Mouse (Mus musculus): ENCODE measurements around the gene Pnck. TPM values are rescaled to one million over a fixed set of nuclear protein-coding genes. Genes with fewer than 3 reads are reported as not detected.
A peak's percentile ranks its signal among the peaks of the same experiment; 100 is the strongest.

The Pnck gene
- 1.2 and 1.8 TPM in 2 replicates for polyA plus RNA-seq (2012; ENCODE audit: insufficient read depth, insufficient read length, missing spikeins)

DNA sequence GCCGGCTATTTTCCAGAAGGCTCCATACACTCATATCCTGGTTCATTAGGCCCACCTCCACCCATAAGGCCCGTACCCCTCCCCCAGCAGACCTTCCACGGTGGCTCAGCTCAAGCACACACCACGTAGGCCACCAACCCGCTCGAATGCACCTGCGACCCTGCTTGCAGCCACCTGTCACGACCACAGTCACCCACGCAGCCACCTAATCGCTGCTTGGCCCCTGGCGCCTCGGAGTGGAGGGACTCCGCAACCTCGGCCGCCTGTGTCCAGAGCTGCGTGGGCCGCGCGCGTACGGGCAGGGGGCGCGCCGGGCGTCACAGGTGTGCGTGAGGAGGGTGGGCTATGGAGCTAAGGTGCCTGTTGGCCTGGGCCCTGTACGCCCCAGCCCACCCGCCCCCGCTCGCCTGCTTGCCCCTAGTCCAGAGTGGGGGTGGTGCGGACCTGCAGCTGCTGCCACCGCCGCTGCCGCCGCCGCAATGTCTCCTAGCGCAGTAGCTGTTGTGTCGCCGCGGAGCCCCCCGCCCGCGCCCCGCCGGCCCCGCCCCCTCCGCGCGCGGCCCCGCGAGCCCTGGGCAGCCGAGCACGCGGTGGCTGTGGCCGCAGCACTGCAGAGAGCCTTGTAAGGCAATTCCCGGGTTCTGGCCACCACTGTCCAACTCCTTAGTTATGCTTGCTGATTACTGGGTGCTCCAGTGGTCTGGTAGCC, at the start of gene Pnck:
TSS of gene Pnck (minus strand) at position 543 of the 709 bp plus-strand sequence.
- Histone ChIP-seq H3K4me3 (ENCODE audit: insufficient read depth, low read depth, low read length) (peak within 1 kb of the TSS; percentile 44), H3K27ac (replicated peaks; ENCODE audit: low read depth, low read length) (no peak within 1 kb of the TSS), H3K4me1 (ENCODE audit: control insufficient read depth, insufficient read depth, insufficient read length, low read length) (no peaks in the 10 kb centered on the region)

DNA sequence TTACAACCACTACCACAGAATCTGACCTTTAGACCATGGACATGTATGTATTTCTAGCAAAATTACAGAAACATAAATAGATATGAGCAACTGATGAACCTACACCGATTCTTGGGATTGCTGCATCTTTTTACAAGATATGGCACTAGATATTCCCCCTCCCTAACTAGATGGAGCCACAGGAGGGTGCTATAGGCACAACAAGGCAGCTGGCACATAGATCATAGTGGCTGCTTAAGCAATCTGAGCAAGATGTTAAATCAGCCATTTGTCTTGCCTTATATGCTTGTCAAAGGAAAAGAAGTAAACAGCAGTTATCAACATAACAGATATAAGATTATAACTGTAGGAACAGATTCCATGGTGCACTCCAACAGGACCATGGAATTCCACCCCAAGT, 40.6 kb upstream of the Pnck start:
- Histone ChIP-seq H3K4me1 (ENCODE audit: control insufficient read depth, insufficient read depth, insufficient read length, low read length) (no peaks in the 10 kb centered on the region), H3K4me3 (ENCODE audit: insufficient read depth, low read depth, low read length) (no peak overlapping the region)

DNA sequence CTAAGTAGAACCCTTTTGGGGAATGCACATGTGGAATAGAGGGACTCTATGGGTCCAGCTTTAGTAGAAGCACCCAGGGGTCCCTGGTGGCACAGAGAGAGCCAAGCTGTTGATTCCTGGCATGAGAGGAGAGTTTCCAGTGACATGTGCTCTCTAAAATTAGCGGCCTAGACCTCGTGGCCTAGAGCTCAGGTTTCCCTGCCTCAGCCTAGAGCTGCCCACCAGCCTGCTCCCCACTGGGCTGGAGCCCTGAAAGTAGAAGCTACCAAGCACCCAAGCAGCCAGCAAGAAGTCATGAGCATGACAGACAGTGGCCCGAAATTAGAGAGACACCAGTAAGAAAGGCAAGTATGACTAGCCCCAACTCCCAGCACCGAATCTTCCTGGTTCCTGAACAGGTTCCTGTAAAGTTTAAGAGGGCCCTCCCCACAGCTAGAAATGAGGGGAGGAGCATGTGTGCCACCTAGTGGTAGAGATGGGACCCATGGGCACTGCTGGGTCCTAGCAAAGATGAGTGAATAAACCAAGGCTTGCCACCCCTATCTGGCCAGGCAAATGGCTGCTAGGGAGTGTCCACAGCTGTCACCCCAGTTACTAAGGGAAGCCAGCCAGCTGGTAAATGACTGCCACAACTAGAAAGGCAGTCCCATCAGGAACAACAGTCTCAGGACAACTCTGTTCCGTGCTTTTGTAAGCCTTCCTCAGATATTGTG, 31.2 kb upstream of the Pnck start:
- Histone ChIP-seq H3K4me3 (ENCODE audit: insufficient read depth, low read depth, low read length) (no peak overlapping the region), H3K4me1 (ENCODE audit: control insufficient read depth, insufficient read depth, insufficient read length, low read length) (no peaks in the 10 kb centered on the region), H3K27ac (replicated peaks; ENCODE audit: low read depth, low read length) (peak overlapping the region; percentile 64)

More for the DNA sequence above, 40.6 kb upstream of the Pnck start:
- H3K27ac ChIP-seq (replicated peaks; ENCODE audit: low read depth, low read length) = no peak overlapping the region

DNA sequence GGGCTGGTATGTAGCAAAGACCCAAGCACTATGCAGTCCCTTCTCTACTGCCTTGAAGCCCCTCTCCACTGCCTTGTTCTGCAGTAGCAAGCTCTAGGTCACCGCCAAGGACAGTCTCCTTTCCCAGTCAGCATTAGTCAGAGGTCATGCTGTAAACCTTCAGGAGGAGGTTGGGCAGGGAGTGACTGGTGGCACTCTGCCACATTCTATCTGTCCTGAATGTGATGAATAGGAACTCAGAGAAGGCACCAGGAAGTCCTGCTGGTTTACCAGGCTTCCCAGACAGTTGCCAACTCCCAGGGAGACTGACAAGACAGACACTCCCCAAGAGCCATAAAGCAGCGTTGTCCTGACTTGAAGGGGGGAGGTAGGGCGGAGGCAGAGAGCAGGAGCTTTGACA, 25.7 kb upstream of the Pnck start:
- no peaks in the 10 kb centered on the region for H3K4me1 ChIP-seq (ENCODE audit: control insufficient read depth, insufficient read depth, insufficient read length, low read length)
- H3K27ac ChIP-seq (replicated peaks; ENCODE audit: low read depth, low read length) = peak overlapping the region; percentile 87
- H3K4me3 ChIP-seq (ENCODE audit: insufficient read depth, low read depth, low read length) = no peak overlapping the region

DNA sequence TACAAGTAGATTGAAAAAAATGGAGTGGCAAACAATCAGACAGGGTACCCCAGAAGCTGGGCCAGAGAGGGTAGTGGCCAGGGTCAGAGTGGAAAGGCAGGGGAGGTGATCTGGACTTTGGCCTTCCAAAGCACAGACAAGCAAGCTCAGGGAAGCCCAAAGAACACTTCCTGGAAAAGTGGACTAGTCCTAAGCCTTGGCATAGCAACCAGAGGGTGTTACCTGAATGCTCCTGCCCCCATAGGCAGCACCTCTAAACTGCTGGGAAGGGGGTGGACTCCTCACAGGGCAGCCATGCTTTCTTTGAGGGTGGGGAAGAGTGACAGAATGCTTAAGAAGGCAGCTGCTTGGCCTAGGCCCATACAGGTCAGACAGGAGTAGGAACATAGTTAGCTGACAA, 25.1 kb upstream of the Pnck start:
- Histone ChIP-seq H3K27ac (replicated peaks; ENCODE audit: low read depth, low read length) (peak overlapping the region; percentile 87), H3K4me3 (ENCODE audit: insufficient read depth, low read depth, low read length) (no peak overlapping the region), H3K4me1 (ENCODE audit: control insufficient read depth, insufficient read depth, insufficient read length, low read length) (no peaks in the 10 kb centered on the region)

DNA sequence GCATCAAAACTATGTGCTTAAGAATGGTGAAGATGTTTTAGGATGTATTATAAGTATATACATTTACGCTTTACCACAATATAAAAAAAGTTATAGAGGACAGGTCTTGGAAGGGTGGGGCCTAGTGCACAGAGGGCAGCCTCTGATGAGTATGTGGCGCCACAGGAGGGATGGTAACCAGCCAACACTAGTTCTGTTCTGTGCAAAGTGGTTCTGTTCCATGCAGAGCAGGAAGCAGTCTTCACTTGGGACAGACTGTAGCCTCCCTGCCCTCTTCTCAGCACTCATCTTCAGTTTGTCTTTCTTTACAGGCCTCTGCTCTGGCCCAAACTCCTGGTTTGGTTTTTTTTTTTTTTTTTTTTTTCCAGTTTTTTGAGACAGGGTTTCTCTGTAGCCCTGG, 24.2 kb upstream of the Pnck start:
- Histone ChIP-seq H3K4me1 (ENCODE audit: control insufficient read depth, insufficient read depth, insufficient read length, low read length) (no peaks in the 10 kb centered on the region), H3K4me3 (ENCODE audit: insufficient read depth, low read depth, low read length) (no peak overlapping the region), H3K27ac (replicated peaks; ENCODE audit: low read depth, low read length) (no peak overlapping the region)

DNA sequence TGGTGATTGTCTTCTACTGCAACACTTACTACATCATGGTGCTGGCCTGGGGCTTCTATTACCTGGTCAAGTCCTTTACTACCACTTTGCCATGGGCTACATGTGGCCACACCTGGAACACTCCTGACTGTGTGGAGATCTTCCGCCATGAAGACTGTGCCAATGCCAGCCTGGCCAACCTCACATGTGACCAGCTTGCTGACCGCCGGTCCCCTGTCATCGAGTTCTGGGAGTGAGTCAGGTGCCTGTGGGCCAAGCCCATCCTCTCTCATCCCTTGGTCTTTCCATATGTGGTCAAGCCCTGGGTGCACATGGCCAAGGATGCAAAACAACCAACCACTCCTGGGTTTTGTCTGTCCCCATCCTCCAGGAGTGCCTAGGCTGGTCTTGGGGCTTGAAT, 16.8 kb upstream of the Pnck start:
- H3K4me3 ChIP-seq (ENCODE audit: insufficient read depth, low read depth, low read length) = no peak overlapping the region
- no peak overlapping the region for H3K27ac ChIP-seq (replicated peaks; ENCODE audit: low read depth, low read length)
- H3K4me1 ChIP-seq (ENCODE audit: control insufficient read depth, insufficient read depth, insufficient read length, low read length) = no peaks in the 10 kb centered on the region; the same call in 1 of the 2 replicates

DNA sequence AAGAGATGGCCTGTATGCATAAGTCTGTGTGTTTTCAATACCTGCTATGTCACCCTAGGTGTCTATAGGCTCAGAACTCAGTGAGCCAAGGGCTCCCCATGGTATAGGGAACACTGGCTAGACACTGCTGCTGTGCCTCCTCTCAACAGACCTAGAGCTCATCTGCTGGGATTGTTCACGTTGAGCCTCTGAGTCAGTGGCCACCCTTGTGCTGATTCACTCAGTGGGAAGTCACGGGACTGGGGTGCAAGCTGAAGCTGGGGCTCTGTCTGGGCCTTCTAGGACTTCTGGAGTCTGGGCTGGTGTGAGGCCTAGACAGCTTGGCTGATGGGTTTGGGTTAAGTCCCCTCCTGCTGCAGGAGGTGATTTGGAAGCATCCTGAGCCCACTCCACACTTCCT, 15.3 kb upstream of the Pnck start:
- Histone ChIP-seq H3K4me1 (ENCODE audit: control insufficient read depth, insufficient read depth, insufficient read length, low read length) (no peaks in the 10 kb centered on the region; the same call in 1 of the 2 replicates), H3K4me3 (ENCODE audit: insufficient read depth, low read depth, low read length) (peak overlapping the region; percentile 61), H3K27ac (replicated peaks; ENCODE audit: low read depth, low read length) (no peak overlapping the region)

DNA sequence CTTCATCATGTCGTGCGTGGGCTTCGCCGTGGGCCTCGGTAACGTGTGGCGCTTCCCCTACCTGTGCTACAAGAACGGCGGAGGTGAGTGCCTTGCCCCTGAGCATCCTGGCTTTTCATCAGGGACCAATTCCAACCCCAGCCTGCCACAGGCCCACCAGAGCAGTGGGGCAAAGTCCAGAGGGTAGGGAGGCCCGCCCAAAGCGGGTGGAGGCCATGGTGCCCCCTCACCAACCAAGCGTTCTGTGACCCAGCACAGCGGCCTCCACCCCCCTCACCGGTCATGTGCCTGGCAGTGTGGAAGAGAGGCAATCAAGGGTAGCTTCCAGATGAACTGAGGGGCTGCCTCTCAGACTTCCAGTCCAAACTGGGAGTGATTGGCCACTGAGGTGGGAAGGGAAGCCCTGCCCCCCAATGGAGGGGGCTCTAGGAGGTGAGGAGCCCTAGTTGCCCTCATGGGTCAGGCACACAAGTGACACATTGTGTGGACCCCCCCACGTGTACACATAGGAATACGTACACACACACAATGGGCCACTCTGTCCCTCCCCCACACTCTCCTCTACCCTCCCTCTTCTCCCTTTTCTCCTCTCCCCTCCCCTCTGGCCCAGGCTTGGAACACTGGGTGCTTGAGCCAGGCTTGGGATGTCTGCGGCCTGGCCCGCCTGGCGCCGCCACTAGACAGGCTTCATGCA, 14.2 kb upstream of the Pnck start:
- Histone ChIP-seq H3K4me3 (ENCODE audit: insufficient read depth, low read depth, low read length) (peak overlapping the region; percentile 61), H3K4me1 (ENCODE audit: control insufficient read depth, insufficient read depth, insufficient read length, low read length) (no peaks in the 10 kb centered on the region; the same call in 1 of the 2 replicates), H3K27ac (replicated peaks; ENCODE audit: low read depth, low read length) (no peak overlapping the region)

DNA sequence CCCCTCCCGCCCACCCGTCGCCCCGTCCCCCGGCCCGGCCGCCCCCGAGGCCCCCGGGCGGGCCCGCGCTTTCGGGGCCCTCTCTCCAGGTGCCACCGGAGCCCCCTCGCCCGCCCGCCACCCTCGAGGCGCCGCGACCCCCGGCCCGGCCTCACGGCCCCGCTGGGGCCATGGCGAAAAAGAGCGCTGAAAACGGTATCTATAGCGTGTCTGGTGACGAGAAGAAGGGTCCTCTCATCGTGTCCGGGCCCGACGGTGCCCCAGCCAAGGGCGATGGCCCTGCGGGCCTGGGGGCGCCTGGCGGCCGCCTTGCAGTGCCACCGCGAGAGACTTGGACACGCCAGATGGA, 13.7 kb upstream of the Pnck start:
- Histone ChIP-seq H3K27ac (replicated peaks; ENCODE audit: low read depth, low read length) (no peak overlapping the region), H3K4me3 (ENCODE audit: insufficient read depth, low read depth, low read length) (peak overlapping the region; percentile 80), H3K4me1 (ENCODE audit: control insufficient read depth, insufficient read depth, insufficient read length, low read length) (no peaks in the 10 kb centered on the region; the same call in 1 of the 2 replicates)

DNA sequence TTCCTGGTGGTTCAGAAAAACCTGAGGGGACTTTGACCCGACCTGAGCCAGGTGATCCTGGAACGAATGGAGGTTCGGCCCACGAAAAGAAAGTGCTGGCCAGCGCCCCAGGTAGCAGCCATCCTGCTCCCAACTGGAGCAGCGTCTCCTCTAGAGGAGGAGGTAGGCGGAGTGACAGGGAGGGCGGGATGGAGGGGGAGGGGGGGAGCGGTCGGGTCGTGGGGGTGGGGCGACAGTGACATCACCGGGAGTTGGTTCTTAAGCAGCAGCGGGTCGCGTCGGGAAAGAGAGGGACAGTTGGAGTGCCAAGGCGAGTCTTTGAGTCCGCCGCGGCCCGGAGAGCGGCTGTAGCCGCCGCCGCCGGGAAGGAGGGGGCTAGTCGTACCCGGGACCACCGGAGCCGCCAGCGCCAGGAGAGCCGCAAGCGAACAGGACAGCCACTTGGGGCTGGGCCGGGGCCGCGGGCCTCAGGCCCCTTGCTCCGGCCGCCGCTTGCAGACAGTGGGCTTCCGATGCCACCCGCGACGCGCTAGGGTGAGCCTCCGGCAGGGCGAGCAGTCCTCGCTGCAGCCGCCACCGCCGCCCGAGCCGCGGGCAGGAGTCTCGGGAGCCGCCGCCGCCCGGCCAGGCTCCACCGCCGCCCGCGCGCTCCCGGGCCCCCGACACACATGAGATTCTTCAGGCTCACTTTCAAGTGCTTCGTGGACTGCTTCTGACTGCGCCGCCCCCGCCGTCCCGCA, 13.1 kb upstream of the Pnck start, which contains the start of gene Slc6a8:
TSS of gene Slc6a8 (plus strand) at position 272 of the 740 bp plus-strand sequence.
- Histone ChIP-seq H3K27ac (replicated peaks; ENCODE audit: low read depth, low read length) (no peak within 1 kb of the TSS; the same call in none of the 2 replicates), H3K4me3 (ENCODE audit: insufficient read depth, low read depth, low read length) (peak within 1 kb of the TSS; percentile 80), H3K4me1 (ENCODE audit: control insufficient read depth, insufficient read depth, insufficient read length, low read length) (no peaks in the 10 kb centered on the region; the same call in 1 of the 2 replicates)

DNA sequence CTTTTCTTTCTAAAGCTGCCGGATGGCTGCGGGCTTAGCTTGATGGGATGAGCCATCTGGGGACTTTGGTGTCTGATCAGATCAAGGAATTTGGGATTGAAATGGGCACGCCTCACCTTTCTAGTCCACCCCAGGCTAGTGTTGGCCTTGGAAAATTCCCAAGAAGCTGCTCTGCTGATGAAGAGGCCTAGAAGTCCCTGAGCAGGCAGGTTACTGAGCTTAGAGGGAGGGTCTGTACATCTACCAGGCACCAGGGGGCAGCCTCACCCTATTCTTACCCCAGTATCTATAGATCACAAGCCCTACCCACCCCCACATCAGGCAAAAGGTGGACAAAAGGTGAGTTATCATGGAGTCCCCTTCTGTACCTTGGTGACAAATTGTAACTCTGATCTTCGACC, 12.1 kb upstream of the Pnck start:
- H3K27ac ChIP-seq (replicated peaks; ENCODE audit: low read depth, low read length) = no peak overlapping the region

DNA sequence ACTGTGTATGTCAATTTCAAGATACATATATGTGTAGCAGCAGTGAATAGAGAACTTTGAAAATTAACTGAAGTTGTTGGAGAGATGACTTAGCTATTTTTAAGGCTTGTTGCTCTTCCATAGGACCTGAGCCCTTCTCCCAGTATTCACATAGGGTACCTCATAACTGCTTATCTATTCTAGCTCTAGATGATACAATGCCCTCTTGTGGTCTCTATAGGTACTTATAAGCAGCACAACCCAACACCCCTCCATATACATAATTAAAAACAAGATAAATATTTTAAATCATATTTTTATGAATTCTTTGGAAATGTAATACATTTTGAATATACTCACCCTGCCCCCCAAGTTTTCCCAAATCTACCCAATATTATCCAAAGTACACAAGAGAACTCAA, 3.2 kb upstream of the Pnck start:
- H3K4me1 ChIP-seq (ENCODE audit: control insufficient read depth, insufficient read depth, insufficient read length, low read length) = no peaks in the 10 kb centered on the region
- H3K4me3 ChIP-seq (ENCODE audit: insufficient read depth, low read depth, low read length) = no peak overlapping the region
- H3K27ac ChIP-seq (replicated peaks; ENCODE audit: low read depth, low read length) = no peak overlapping the region

More for the DNA sequence above, 12.1 kb upstream of the Pnck start:
- no peaks in the 10 kb centered on the region; the same call in 1 of the 2 replicates for H3K4me1 ChIP-seq (ENCODE audit: control insufficient read depth, insufficient read depth, insufficient read length, low read length)
- 0 out of 2 replicates have a peak overlapping the region, but pooled peaks have one; percentile 63 for H3K4me3 ChIP-seq (ENCODE audit: insufficient read depth, low read depth, low read length)

DNA sequence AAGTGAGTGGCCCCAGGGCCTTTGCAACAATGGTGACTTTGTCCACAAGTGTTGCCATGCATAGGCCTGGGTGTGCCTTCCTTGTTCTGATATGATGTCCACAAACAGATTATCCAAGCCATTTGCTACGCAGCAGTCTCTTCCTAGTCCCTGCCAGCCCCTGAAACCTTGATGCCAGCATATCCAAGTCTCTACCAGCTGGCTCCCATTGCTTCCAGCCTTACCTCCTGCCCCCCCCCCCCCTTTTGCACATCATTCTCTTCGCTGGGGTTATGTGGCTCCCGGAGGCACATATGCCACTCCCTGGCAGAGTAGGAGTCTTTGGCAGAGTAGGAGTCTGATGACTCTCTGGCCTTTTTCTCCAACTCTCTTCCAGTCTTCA, 358 bp upstream of the Pnck start:
- Histone ChIP-seq H3K27ac (replicated peaks; ENCODE audit: low read depth, low read length) (no peak overlapping the region), H3K4me3 (ENCODE audit: insufficient read depth, low read depth, low read length) (peak overlapping the region; percentile 44), H3K4me1 (ENCODE audit: control insufficient read depth, insufficient read depth, insufficient read length, low read length) (no peaks in the 10 kb centered on the region)
